Mouse (Mus musculus) C2C12 (cell line): ENCODE measurements around the gene Rps5.

Source experiments
- CEBPB ChIP-seq: IDR thresholded peaks from one replicate; pipeline ENCODE4 v1.6.1; 2011; ENCODE audit warnings: low read depth, mild to moderate bottlenecking, control low read depth, moderate library complexity
- CTCF ChIP-seq: IDR thresholded peaks from one replicate; pipeline ENCODE4 v1.5.1; 2011; ENCODE audit not compliant: control insufficient read depth, insufficient read depth, insufficient read length
- FOSL1 ChIP-seq: IDR thresholded peaks from one replicate; pipeline ENCODE4 v1.8.0; 2011; ENCODE audit warnings: mild to moderate bottlenecking, low read length; ENCODE audit not compliant: poor library complexity, insufficient read depth, severe bottlenecking
- MAX ChIP-seq: IDR thresholded peaks from one replicate; pipeline ENCODE4 v1.6.1; 2011; ENCODE audit warnings: mild to moderate bottlenecking, control low read depth
- MYOD1 ChIP-seq: IDR thresholded peaks from one replicate; pipeline ENCODE4 v1.6.1; 2011; ENCODE audit warnings: low read depth; ENCODE audit not compliant: control insufficient read depth, insufficient read length
- MYOG ChIP-seq: IDR thresholded peaks from one replicate; pipeline ENCODE4 v1.6.1; 2011; ENCODE audit not compliant: control insufficient read depth, insufficient read length; ENCODE audit errors: extremely low read depth
- USF1 ChIP-seq: IDR thresholded peaks from one replicate; pipeline ENCODE4 v1.6.1; 2011; ENCODE audit warnings: low read depth, mild to moderate bottlenecking, control low read depth, moderate library complexity

GRCm38 (mm10) chr7:12970906-12971305 lies 48.8 kb downstream of the Rps5 start:
- TF ChIP-seq CTCF = no peak
- no peak for TF ChIP-seq MYOG
- TF ChIP-seq MYOD1 = no peak
- no peak for TF ChIP-seq USF1
- no peak for TF ChIP-seq CEBPB
- TF ChIP-seq MAX = no peak
- no peak for TF ChIP-seq FOSL1
